Mouse (Mus musculus) thymus, adult 2 months (tissue): ENCODE results near the gene Kcnd2.

Source experiments
- CTCF ChIP-seq: fragments of 200-500 bp; IDR thresholded peaks from 2 replicates; pipeline ENCODE4 v1.5.1; 2012; ENCODE audit warnings: mild to moderate bottlenecking, control low read depth, low read length, moderate library complexity, borderline replicate concordance; ENCODE audit not compliant: control insufficient read depth, poor library complexity, insufficient read depth; ENCODE audit errors: extremely low read depth
- POLR2A ChIP-seq: fragments of 200-500 bp; IDR thresholded peaks from 2 replicates; pipeline ENCODE4 v1.6.1; 2012; ENCODE audit warnings: mild to moderate bottlenecking, low read length, control low read depth, moderate library complexity; ENCODE audit not compliant: control insufficient read depth, poor library complexity, insufficient read depth; ENCODE audit errors: extremely low read depth

- no peak for TF ChIP-seq POLR2A
- no peak for TF ChIP-seq CTCF
These were observed 482.3 kb downstream of the Kcnd2 start for GRCm38 (mm10) chr6:21697641-21698040.
